Mouse (Mus musculus) skeletal muscle tissue, adult 2 months (tissue): ENCODE data around the gene Treml4.

Source experiments
- DNase-seq: peaks from one replicate; pipeline ENCODE4 v3.0.0-alpha.2; 2012; ENCODE audit warnings: low read depth, low spot score

The Treml4 gene

GRCm38 (mm10) chr17:48263741-48264362 lies at the start of gene Treml4:
Treml4 (plus strand) TSS chr17:48264295.
- no peak for DNase-seq

- no peak for DNase-seq
Measured at GRCm38 (mm10) chr17:48215429-48215828, 48.7 kb upstream of the Treml4 start.

- DNase-seq = no peak
Measured at GRCm38 (mm10) chr17:48230680-48231079, 33.4 kb upstream of the Treml4 start.

GRCm38 (mm10) chr17:48232518-48232917 lies 31.6 kb upstream of the Treml4 start, which contains the start of gene Trem1:
Trem1 (plus strand) TSS chr17:48232768.
- peak; percentile 3 for DNase-seq

- no peak for DNase-seq
Measured at GRCm38 (mm10) chr17:48233789-48234188, 30.3 kb upstream of the Treml4 start.

GRCm38 (mm10) chr17:48234550-48234949 lies 29.5 kb upstream of the Treml4 start:
- no peak for DNase-seq

GRCm38 (mm10) chr17:48235773-48236370 lies 28.2 kb upstream of the Treml4 start:
- DNase-seq = no peak

- DNase-seq = no peak
Measured at GRCm38 (mm10) chr17:48237621-48238020, 26.5 kb upstream of the Treml4 start.

GRCm38 (mm10) chr17:48247221-48247928 lies 16.7 kb upstream of the Treml4 start, which contains the start of gene Trem3:
Trem3 (plus strand) TSS chr17:48247777.
- peak; percentile 10 for DNase-seq

- DNase-seq = no peak
Measured at GRCm38 (mm10) chr17:48249039-48249438, 15.1 kb upstream of the Treml4 start.

- no peak for DNase-seq
Measured at GRCm38 (mm10) chr17:48249501-48249900, 14.6 kb upstream of the Treml4 start.

- no peak for DNase-seq
Measured at GRCm38 (mm10) chr17:48250631-48251030, 13.5 kb upstream of the Treml4 start.

GRCm38 (mm10) chr17:48256575-48256974 lies 7.5 kb upstream of the Treml4 start:
- no peak for DNase-seq

GRCm38 (mm10) chr17:48261868-48262267 lies 2.2 kb upstream of the Treml4 start:
- no peak for DNase-seq

- no peak for DNase-seq
Measured at GRCm38 (mm10) chr17:48264662-48265061, 567 bp downstream of the Treml4 start.

GRCm38 (mm10) chr17:48266138-48266537 lies 2.0 kb downstream of the Treml4 start:
- DNase-seq = no peak

- no peak for DNase-seq
Measured at GRCm38 (mm10) chr17:48266610-48267304, 2.7 kb downstream of the Treml4 start.

- no peak for DNase-seq
Measured at GRCm38 (mm10) chr17:48267591-48267990, 3.5 kb downstream of the Treml4 start.

GRCm38 (mm10) chr17:48268276-48268675 lies 4.2 kb downstream of the Treml4 start:
- no peak for DNase-seq

- no peak for DNase-seq
Measured at GRCm38 (mm10) chr17:48269833-48270232, 5.7 kb downstream of the Treml4 start.

- no peak for DNase-seq
Measured at GRCm38 (mm10) chr17:48272158-48272557, 8.1 kb downstream of the Treml4 start.

GRCm38 (mm10) chr17:48272598-48272997 lies 8.5 kb downstream of the Treml4 start:
- DNase-seq = no peak
